Mouse (Mus musculus) mature B cell (primary cell): Measurements from ENCODE around the gene Dscaml1.

Source experiments
- in situ Hi-C: fragments of 300-500 bp; cut with MboI; formaldehyde crosslinking; loops from 2 replicates; pipeline ENCODE4 v1.14.3; 2019

Dscaml1 gene

GRCm38 (mm10) chr9:45411803-45412202 lies 14.6 kb upstream of the Dscaml1 start:
- in situ Hi-C loops: no loop called here

DNA sequence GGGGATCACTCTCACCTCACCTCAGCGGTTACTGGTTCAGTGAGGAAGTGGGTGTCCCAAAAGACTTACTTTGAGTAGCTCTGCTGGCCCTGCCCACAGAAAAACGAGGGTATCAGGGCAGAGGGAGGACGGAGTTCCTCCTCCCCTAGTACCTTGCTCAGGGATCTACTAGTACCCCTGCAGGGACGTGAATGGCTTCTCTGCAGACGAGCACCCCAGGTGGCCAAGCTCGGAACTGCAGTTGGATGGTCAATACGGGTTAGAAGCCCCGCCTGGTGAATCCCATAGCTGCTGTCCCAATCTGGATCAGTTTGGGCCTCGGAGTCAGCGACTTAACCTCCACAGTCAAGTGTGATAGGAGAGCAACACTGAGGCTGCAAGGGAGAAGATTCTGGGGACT lies 14.1 kb upstream of the Dscaml1 start:
- in situ Hi-C loops: no loop called here

DNA sequence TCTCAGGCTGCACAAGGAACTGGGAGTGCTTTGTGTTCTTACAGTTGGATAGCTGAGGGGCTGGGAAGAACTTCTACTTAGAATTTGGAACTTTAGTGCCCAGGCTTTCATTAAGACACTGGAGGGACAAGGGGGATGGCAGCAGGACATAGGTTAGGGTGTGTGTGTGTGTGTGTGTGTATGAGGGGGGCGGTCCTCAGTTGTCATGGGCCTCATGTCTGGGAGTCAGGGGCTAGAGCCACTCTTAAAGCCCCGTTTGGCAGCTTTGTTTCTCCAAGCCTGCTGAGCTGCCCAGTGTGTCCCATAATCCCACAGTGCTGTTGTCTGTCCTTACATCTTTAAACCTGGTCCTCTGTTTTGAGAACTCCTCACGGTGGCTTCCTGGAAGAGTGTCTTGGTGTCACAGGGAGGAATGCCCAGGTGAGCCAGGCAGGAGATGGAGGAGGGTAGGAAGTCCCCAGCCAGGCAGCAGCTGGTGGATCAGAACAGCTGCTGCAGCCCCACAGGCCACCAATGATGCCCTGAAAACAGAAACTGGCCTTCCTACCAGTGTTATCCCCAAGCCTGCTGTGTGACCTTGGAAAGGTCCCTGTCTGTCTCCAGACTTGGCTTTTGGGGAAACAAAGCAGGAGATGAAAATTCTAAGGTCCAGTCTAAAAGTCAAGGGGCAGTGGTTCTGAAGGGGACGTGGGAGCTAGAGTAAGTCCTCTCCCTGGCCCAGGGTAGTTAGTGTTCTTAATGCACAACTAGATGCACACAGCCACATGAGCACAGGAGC lies 13.5 kb upstream of the Dscaml1 start:
- in situ Hi-C loops: no loop called here

DNA sequence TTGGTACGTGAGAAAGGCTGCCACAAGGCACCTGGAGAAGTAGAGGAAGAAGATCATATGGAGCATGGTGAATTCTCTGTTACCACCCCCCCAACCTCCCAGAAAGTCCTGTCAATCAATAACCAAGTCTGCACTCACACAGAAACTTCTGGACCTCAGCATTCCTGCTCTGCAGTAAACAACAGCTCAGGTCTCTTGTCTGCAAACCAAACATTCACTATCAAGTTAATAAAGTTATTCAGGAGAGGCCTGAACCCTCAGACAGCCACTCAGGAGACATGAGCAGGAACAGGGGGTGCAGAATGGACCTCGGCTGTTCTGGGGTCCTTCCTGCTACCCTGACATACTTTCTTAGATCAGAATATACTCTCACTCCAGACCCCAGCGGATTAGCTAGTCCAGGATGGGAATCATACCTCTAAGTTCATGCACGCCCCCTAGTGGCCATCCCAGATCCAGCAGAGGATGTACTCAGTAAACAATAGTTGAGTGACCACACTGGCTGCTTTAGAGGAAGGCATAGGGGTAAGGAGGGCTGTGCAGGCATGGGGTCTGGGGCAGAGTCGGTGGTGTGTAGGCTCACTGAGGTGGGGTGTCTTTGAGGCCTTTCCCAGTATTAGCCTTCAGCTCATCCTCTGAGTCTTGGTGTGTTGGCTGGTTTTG lies 12.8 kb upstream of the Dscaml1 start:
- in situ Hi-C loops: no loop called here

DNA sequence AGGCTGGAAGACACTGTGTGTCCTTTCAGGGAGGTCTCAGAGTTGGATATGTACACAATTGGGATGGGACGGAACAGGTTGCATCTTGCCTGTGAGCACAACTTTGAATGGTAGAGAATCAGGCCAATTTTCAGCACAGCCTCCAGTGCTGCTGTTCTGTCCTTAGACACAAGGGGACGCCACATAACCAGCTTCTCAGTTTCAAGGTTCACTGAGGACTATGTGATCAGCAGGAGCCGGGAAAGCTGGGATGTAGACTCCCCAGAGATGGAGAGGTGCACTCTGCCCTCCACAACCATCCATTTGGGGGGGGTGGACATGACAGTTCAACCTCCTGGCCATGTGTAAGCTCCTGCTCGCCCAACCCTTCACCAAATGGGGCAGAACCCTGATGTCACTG lies 10.5 kb upstream of the Dscaml1 start:
- in situ Hi-C loops: no loop called here

DNA sequence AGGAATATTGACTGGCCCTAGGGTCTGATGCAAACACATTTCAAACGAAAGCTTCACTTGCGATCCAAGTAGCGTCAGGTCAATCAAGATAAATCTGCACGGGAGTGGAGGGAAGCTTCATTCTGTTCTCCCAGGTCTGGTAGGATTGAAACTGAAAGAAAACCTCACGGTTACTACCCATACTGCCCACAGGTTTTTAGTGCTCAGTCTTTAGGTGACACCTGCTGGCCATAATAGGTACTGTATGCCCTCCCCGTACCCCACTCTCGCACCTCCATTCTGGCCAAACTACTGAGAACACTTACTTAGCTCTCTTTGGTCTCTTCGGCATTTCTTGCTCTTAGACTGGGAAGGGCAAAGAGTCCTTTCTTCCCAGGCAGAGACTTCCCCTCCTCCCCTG lies 9.2 kb upstream of the Dscaml1 start:
- in situ Hi-C loops: no loop called here

DNA sequence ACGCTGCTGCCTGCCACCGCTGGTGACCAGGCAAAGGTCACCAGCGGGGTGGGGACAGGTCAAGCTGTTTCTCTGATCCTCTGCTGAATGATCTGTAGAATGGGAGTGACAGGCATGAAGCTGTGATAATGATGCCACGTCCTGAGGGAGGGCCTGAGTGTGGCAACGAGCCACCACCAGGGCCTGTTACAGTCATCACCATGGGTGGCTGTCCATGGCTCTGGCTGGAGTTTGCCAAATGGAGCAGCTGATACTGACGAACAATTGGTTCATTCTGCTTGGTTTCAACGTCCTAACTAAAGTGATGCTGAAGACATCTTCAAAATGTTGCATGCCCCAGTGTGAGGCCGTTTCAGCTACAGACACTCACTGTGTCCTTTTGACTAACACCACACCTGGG lies 8.2 kb upstream of the Dscaml1 start:
- in situ Hi-C loops: no loop called here

- in situ Hi-C loops: no loop called here
Measured at GRCm38 (mm10) chr9:45421209-45421608, 5.2 kb upstream of the Dscaml1 start.

DNA sequence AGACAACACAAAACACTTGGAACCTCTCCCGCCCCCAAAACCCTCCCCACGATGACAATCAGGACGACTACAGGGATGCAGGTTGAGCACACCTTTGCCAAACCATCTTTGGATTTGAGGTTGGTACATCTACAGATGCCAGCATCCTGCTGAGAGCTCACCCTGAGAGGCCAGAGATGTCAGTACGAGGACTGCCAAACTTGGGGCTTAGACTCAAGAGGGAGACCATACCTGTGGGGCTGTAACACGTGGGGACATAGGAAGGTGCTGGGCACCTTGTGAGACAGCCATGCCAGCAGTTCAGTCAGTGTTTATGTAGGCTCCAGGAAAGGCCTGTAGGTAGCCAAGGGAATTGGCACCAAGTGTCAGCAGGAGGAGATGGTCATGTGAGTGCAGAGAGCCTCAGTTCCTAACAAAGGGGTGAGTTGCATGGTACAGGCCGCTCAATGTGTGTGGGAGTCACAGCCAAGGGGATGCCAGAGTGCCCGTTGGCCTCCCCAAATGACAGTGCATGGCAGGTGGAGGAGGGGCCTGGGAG lies 3.6 kb upstream of the Dscaml1 start:
- in situ Hi-C loops: no loop called here

DNA sequence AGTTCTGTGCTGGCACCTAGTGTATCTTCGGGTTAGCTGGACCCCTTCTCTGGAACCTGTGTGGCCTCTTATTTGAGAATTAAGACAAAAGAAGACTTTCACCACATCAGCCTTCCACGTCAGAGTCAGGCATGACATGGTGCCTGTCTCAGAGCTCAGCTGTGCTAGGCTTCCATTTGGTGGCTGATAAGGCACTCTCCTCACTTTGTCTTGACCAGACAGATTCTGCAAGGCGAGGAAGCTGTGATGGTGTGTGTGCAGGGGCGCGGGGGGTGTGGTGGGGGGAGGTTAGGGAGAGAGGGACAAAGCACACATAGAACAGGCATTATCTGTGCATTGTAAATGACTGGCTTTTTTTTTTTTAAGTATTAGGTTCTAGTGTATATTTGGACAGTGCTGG lies 3.0 kb downstream of the Dscaml1 start:
- in situ Hi-C loops: no loop called here

DNA sequence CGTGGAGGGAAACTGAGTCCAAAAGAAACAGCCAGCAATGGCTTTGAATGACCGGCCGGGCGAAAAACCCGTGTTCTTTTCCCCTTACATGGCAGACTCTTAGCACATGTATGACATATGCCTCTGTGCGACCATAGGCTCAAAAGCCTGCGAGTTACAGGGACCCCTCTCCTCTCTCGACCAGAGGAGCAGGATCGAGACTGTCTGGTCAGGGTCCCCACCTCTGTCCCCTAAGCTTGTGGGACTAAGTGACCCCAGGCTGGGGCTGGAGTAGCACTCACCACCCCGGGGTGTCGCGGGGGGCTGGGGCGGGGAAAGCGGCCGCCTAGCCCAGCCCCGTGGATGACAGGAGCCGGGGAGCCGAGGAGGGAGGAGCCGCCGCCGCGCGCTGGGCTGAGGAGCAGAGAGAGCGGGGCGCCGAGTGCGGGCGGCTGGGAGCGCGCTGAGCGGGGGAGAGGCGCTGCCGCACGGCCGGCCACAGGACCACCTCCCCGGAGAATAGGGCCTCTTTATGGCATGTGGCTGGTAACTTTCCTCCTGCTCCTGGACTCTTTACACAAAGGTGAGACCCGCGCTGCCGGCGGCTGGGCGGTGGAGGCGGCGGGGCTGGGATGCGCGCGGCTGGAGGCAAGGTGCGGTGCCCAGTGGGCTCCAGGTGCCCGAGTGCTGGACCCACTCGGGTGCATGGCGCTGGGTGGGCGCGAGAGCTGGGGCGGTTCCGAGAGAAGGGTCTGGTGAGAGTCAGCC lies 3.7 kb downstream of the Dscaml1 start:
- in situ Hi-C loops: no loop called here

DNA sequence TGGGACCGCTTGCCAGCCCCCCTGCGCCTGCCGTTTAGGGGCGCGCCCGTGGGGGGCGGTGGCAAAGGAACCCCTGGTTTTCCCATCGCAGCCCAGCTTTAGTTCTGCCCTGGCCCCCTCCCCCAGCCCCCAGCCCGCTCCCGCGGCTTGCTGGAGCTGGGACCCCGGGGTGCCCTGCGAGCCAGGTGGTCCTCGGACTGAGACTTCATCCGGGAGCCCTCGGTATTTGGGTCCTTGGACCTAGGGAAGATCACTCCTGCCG lies 4.2 kb downstream of the Dscaml1 start:
- in situ Hi-C loops: no loop called here

- in situ Hi-C loops: no loop called here
Measured at GRCm38 (mm10) chr9:45431150-45431549, 4.7 kb downstream of the Dscaml1 start.

GRCm38 (mm10) chr9:45432639-45433038 lies 6.2 kb downstream of the Dscaml1 start:
- in situ Hi-C loops: no loop called here

GRCm38 (mm10) chr9:45433119-45433518 lies 6.7 kb downstream of the Dscaml1 start:
- in situ Hi-C loops: no loop called here

DNA sequence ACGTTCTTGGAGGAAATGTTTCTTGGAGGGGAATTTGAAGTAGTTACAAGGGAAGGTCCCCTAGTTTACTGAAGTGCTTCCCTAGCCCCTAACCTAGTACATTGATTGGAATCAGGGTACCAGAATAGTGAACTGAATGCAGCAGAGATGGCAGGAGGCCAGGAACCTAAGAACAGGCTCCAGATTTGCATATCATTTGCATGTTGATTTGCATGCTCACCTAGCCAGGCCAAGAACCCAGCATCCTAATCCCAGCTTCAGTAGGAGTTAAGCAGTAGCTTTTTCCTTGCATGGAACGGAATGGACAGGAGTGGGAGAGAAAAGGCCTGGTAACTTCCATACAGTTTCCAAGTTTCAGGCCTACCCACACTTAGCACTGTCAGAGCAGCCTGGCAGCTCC lies 7.7 kb downstream of the Dscaml1 start:
- in situ Hi-C loops: no loop called here

- in situ Hi-C loops: no loop called here
Measured at GRCm38 (mm10) chr9:45439025-45439424, 12.6 kb downstream of the Dscaml1 start.

GRCm38 (mm10) chr9:45440083-45440784 lies 13.8 kb downstream of the Dscaml1 start:
- in situ Hi-C loops: no loop called here

DNA sequence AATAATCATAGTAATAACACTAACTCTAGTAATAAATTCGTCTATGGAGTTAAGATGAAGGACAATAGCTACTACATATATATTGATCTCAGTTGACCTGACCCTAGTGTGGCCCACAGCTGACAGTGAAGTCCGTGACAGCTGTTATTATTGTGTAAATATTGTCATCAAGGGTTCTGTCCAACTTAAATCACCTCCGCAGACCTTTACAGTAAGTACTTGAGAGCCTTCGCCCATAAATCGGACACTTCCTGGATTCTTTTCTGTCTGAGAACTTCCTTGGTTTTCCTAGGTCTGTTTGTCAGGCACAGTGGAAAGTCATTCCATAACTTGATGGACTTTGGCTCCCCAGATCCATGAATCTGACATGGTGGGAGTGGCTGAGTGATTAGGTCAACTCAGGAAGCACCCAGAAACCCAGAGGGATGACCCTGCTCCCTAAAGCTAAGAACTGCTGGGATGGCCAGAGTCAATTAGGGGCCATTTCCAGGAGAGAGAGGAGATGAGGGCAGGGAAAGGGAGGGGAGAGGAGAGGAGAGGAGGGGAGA lies 17.9 kb downstream of the Dscaml1 start:
- in situ Hi-C loops: no loop called here

DNA sequence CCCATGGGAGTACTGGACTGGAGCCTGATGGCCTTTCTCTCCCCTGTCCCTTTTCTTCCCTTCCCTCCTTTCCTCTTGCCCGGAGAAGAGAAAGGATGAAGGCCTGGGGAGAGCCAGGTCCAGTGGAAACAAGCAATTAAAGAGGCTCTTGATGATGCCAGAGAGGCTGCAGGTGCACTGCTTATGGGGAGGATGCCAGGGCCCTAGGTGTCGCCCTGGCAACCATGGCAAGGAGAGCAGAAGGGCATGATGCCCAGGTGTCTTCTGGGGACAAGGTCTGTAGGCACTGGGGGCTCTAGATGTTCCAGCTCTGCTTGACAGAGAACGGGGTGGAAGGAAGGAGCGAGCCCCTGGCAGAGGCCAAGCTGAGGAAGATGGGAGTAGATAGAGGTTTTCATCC lies 23.2 kb downstream of the Dscaml1 start:
- in situ Hi-C loops: no loop called here

DNA sequence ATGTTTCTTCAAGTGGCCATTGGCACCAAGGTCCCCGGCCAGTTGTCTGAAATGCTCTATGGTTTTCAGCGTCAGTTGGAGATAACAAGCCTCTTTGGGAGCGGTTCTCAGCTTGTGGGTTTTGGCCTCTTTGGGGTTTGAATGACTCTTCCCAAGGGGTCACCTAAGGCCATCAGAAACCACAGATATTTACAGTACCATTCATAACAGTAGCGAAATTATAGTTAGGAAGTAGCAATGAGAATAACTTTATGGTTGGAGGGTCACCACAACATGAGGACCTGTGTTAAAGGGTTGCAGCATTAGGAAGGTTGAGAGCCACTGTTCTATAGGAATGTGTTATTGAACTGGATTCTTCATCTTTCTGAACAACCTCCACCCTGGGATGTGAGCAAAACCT lies 24.9 kb downstream of the Dscaml1 start:
- in situ Hi-C loops: no loop called here

- in situ Hi-C loops: no loop called here
Measured at GRCm38 (mm10) chr9:45454032-45454431, 27.6 kb downstream of the Dscaml1 start.
